Mouse (Mus musculus) embryonic facial prominence, embryonic 15.5 days (tissue): ENCODE measurements around the gene Gm5136. TPM values are rescaled to one million over a fixed set of nuclear protein-coding genes. Genes with fewer than 3 reads are reported as not detected.

Experiments
- ATAC-seq: fragments of 200-750 bp; cut with Nextera tagmentation; 2 replicates; pipeline ENCODE4 v1.8.0; 2017; ENCODE audit warnings: low read depth, moderate TSS enrichment; ENCODE audit not compliant: insufficient number of reproducible peaks, low FRiP score, low TSS enrichment
- H3K27ac ChIP-seq: fragments of 300-500 bp; sonication (generic); replicated peaks from 2 replicates; pipeline ENCODE4 v1.5.1; 2015; ENCODE audit warnings: mild to moderate bottlenecking, inconsistent platforms
- H3K27me3 ChIP-seq: fragments of 300-500 bp; sonication (generic); 2 replicates; pipeline ENCODE4 v1.6.1; 2015; ENCODE audit warnings: inconsistent platforms
- H3K36me3 ChIP-seq: fragments of 300-500 bp; sonication (generic); 2 replicates; pipeline ENCODE4 v1.6.1; 2015; ENCODE audit warnings: mild to moderate bottlenecking, inconsistent platforms
- H3K4me1 ChIP-seq: fragments of 300-500 bp; sonication (generic); 2 replicates; pipeline ENCODE4 v1.6.1; 2015; ENCODE audit warnings: inconsistent platforms
- H3K4me2 ChIP-seq: fragments of 300-500 bp; sonication (generic); replicated peaks from 2 replicates; pipeline ENCODE4 v1.6.1; 2015; ENCODE audit warnings: mild to moderate bottlenecking, inconsistent platforms
- H3K4me3 ChIP-seq: fragments of 300-500 bp; sonication (generic); replicated peaks from 2 replicates; pipeline ENCODE4 v1.5.1; 2015; ENCODE audit warnings: mild to moderate bottlenecking, inconsistent platforms
- H3K9ac ChIP-seq: fragments of 300-500 bp; sonication (generic); 2 replicates; pipeline ENCODE4 v1.6.1; 2015; ENCODE audit warnings: inconsistent platforms
- H3K9me3 ChIP-seq: fragments of 300-500 bp; sonication (generic); replicated peaks from 2 replicates; pipeline ENCODE4 v1.6.1; 2016; ENCODE audit warnings: inconsistent platforms
- WGBS: fragments of 180-500 bp; shearing (Covaris S2); methylation state at CpG from one replicate; pipeline ENCODE4 v1.1.7; 2015; 5-methylcytosine and 5-hydroxymethylcytosine counted together
- polyA plus RNA-seq: library from polyadenylated mRNA; unstranded; fragments of >200 nt; fragmentation: Nextera tagmentation; extraction: Ambion mirVana; gene quantifications from 2 replicates; pipeline ENCODE4 v1.2.1, GENCODE M21; 2015

Gm5136 gene
- not detected in 2 replicates for polyA plus RNA-seq

GRCm38 (mm10) chr10:108699946-108700345, at the start of gene Gm5136:
TSS of gene Gm5136 (minus strand) at chr10:108700160.
- Histone ChIP-seq H3K4me1 (no peaks in the 10 kb centered on the region), H3K27ac (no peak within 1 kb of the TSS), H3K4me2 (no peak within 1 kb of the TSS), H3K4me3 (no peak within 1 kb of the TSS), H3K27me3 (no peaks in the 10 kb centered on the region), H3K9ac (no peak within 1 kb of the TSS), H3K9me3 (no peaks in the 10 kb centered on the region), H3K36me3 (no peaks in the 10 kb centered on the region)
- no peak for ATAC-seq
- 94% methylated on average over 9 of the region's 9 CpGs for WGBS

DNA sequence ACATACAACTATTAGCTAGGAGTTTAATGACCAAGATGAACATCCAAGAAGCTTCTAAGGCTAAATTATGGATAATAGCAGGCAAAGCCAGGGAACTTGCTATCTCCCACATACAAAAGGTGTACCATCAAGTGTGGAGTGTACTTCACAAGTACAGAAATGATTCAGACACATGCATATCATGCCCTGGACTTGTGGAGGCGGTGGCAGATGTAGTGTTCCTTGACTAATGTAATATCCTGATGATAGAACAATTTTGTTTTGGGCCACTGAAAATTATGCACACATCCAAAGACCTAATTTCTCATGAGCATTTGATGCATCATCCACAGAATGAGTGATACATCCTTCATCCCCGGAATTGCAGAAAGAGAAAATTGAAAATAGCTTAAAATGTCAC, 43.8 kb upstream of the Gm5136 start:
- Histone ChIP-seq H3K9me3 (no peaks in the 10 kb centered on the region), H3K36me3 (no peaks in the 10 kb centered on the region), H3K4me3 (no peak overlapping the region), H3K4me1 (no peaks in the 10 kb centered on the region), H3K27ac (no peak overlapping the region), H3K9ac (no peak overlapping the region), H3K4me2 (no peak overlapping the region), H3K27me3 (no peaks in the 10 kb centered on the region)
- 81% methylated on average over 2 of the region's 2 CpGs for WGBS
- ATAC-seq = no peak

DNA sequence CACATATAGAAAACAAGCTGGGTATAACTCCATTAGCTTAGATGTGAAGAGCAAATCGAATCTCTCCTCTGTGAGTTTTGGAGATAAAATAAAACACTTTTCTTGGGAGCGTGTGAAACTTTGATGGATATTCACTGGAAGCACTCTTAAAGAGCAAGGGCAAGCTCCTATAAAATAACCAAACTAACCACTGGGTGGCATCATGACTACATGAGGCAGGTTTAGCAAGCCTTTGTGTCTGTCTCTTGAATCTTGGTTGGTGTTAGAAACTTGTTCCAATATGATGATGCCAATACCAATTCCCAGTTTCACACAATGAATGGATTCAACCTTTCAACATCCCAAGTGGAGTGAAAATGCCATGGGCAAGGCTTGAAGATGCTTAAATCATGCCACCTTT, 34.0 kb upstream of the Gm5136 start:
- 51% methylated on average over 2 of the region's 2 CpGs for WGBS
- H3K9me3 ChIP-seq = no peaks in the 10 kb centered on the region
- ATAC-seq = no peak
- no peak overlapping the region for H3K4me3 ChIP-seq
- H3K9ac ChIP-seq = no peak overlapping the region
- no peaks in the 10 kb centered on the region for H3K27me3 ChIP-seq
- H3K4me2 ChIP-seq = no peak overlapping the region
- H3K4me1 ChIP-seq = no peaks in the 10 kb centered on the region
- no peak overlapping the region for H3K27ac ChIP-seq
- H3K36me3 ChIP-seq = no peaks in the 10 kb centered on the region

- WGBS = 71% methylated on average over 8 of the region's 8 CpGs
- H3K27ac ChIP-seq = no peak overlapping the region
- no peak for ATAC-seq
Observed at GRCm38 (mm10) chr10:108728961-108729360, 29.0 kb upstream of the Gm5136 start.

GRCm38 (mm10) chr10:108726391-108726790, 26.4 kb upstream of the Gm5136 start:
- Histone ChIP-seq H3K4me3 (no peak overlapping the region), H3K4me2 (no peak overlapping the region), H3K36me3 (no peaks in the 10 kb centered on the region), H3K9ac (no peak overlapping the region), H3K27ac (no peak overlapping the region), H3K9me3 (no peaks in the 10 kb centered on the region), H3K4me1 (no peaks in the 10 kb centered on the region), H3K27me3 (no peaks in the 10 kb centered on the region)
- ATAC-seq = no peak
- 82% methylated on average over 4 of the region's 4 CpGs for WGBS

More at GRCm38 (mm10) chr10:108728961-108729360, 29.0 kb upstream of the Gm5136 start:
- H3K9ac ChIP-seq = no peak overlapping the region
- H3K4me3 ChIP-seq = no peak overlapping the region
- no peaks in the 10 kb centered on the region for H3K27me3 ChIP-seq
- no peaks in the 10 kb centered on the region for H3K4me1 ChIP-seq
- no peak overlapping the region for H3K4me2 ChIP-seq
- H3K36me3 ChIP-seq = no peaks in the 10 kb centered on the region
- H3K9me3 ChIP-seq = no peaks in the 10 kb centered on the region

- Histone ChIP-seq H3K4me1 (no peaks in the 10 kb centered on the region), H3K27ac (no peak overlapping the region), H3K9me3 (no peaks in the 10 kb centered on the region), H3K9ac (no peak overlapping the region), H3K4me2 (no peak overlapping the region), H3K27me3 (no peaks in the 10 kb centered on the region), H3K4me3 (no peak overlapping the region), H3K36me3 (no peaks in the 10 kb centered on the region)
- WGBS = 85% methylated on average over 3 of the region's 3 CpGs
- no peak for ATAC-seq
Observed at GRCm38 (mm10) chr10:108724878-108725277, 24.9 kb upstream of the Gm5136 start.

DNA sequence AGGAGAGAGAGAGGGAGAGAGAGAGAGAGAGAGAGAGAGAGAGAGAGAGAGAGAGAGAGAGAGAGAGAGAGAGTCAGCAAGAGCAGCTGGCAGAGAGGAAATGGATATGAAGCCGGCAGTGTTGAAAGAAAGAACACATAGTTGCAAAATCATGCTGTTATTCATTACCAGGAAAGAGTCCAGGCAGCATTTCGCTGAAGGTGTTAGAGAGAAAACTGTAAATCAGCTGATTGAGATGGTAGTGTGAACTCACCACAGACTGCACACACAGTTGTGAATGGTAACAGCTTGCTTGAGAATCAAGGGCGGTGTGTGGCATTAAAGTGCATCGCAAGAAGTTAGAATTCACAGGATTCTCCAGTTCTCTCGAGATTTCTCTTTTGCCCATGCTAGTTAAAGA, 10.6 kb upstream of the Gm5136 start:
- no peak for ATAC-seq
- WGBS = 56% methylated on average over 5 of the region's 5 CpGs
- Histone ChIP-seq H3K27me3 (no peaks in the 10 kb centered on the region), H3K4me2 (no peak overlapping the region), H3K36me3 (no peaks in the 10 kb centered on the region), H3K4me1 (no peaks in the 10 kb centered on the region), H3K4me3 (no peak overlapping the region), H3K9ac (no peak overlapping the region), H3K27ac (no peak overlapping the region), H3K9me3 (no peaks in the 10 kb centered on the region)

- Histone ChIP-seq H3K36me3 (no peaks in the 10 kb centered on the region), H3K9ac (no peak overlapping the region), H3K27me3 (no peaks in the 10 kb centered on the region), H3K4me3 (no peak overlapping the region), H3K27ac (no peak overlapping the region), H3K9me3 (no peaks in the 10 kb centered on the region), H3K4me2 (no peak overlapping the region), H3K4me1 (no peaks in the 10 kb centered on the region)
- no peak for ATAC-seq
- 84% methylated on average over 3 of the region's 3 CpGs for WGBS
Observed at GRCm38 (mm10) chr10:108705658-108706057, 5.7 kb upstream of the Gm5136 start.

GRCm38 (mm10) chr10:108701361-108702128, 1.6 kb upstream of the Gm5136 start:
- no peak for ATAC-seq
- Histone ChIP-seq H3K27ac (no peak overlapping the region), H3K4me3 (no peak overlapping the region), H3K27me3 (no peaks in the 10 kb centered on the region), H3K9me3 (no peaks in the 10 kb centered on the region), H3K4me2 (no peak overlapping the region), H3K9ac (no peak overlapping the region), H3K36me3 (no peaks in the 10 kb centered on the region), H3K4me1 (no peaks in the 10 kb centered on the region)
- 58% methylated on average over 14 of the region's 14 CpGs for WGBS

- Histone ChIP-seq H3K27me3 (no peaks in the 10 kb centered on the region), H3K27ac (no peak overlapping the region), H3K4me2 (no peak overlapping the region), H3K36me3 (no peaks in the 10 kb centered on the region), H3K4me1 (no peaks in the 10 kb centered on the region), H3K4me3 (no peak overlapping the region), H3K9me3 (no peaks in the 10 kb centered on the region), H3K9ac (no peak overlapping the region)
- WGBS = 66% methylated on average over 5 of the region's 5 CpGs
- no peak for ATAC-seq
Observed at GRCm38 (mm10) chr10:108697062-108697461, 2.9 kb downstream of the Gm5136 start.

DNA sequence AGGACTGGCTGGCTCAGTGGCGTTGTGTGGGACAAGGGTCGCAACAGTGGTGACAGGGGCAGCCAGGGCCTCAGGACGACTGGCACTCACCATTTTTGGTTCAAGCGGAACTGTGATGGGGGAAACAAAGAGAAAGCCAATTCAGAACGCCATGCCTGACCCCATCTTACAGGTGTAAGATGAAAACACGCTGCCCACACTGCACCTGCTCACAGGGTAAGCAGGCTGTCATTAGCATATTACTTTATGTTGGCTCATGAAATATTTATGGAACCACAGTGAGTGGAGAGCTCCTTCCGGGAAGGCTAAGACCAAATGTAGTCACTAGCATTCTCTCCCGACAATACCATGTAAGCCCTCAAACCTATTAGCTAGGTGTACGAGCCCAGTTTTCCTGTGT, 9.0 kb downstream of the Gm5136 start:
- WGBS = 74% methylated on average over 9 of the region's 9 CpGs
- Histone ChIP-seq H3K9ac (no peak overlapping the region), H3K4me3 (no peak overlapping the region), H3K4me2 (no peak overlapping the region), H3K9me3 (no peaks in the 10 kb centered on the region), H3K27me3 (no peaks in the 10 kb centered on the region), H3K4me1 (no peaks in the 10 kb centered on the region), H3K36me3 (no peaks in the 10 kb centered on the region), H3K27ac (no peak overlapping the region)
- no peak for ATAC-seq

DNA sequence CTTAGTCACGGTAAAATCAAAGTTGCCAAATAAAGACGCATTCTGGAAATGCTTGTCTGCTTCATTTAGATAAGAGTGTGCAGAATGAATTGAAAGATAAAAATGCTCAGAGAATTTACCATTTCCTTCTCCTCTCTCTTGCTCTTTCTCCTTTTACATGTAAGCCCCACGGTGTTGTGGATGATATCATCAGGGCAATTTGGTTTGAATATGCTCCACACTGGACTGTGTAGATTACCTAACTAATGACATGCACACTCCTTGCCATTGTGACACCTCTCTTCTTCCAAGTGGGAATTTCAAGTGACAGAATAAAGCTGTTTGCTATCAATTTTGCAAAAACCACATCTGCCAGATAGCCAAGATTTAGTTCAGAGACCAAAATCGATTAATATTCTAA, 13.3 kb downstream of the Gm5136 start:
- H3K4me1 ChIP-seq = no peaks in the 10 kb centered on the region
- H3K27ac ChIP-seq = no peak overlapping the region
- no peak overlapping the region for H3K4me3 ChIP-seq
- no peaks in the 10 kb centered on the region for H3K36me3 ChIP-seq
- H3K4me2 ChIP-seq = no peak overlapping the region
- no peaks in the 10 kb centered on the region for H3K27me3 ChIP-seq
- no peak for ATAC-seq
- WGBS = 71% methylated on average over 4 of the region's 4 CpGs
- no peak overlapping the region for H3K9ac ChIP-seq
- no peaks in the 10 kb centered on the region for H3K9me3 ChIP-seq
